Mouse (Mus musculus): ENCODE results near the gene Kif1b. TPM values are rescaled to one million over a fixed set of nuclear protein-coding genes. Genes with fewer than 3 reads are reported as not detected.
"Not testable (repeated sequence)": the region's sequence is repeated elsewhere in the genome, so short reads cannot be mapped to it uniquely, and the experiment has no call there.

Gene Kif1b
- polyA plus RNA-seq, 1 experiment from 2014 or later: 49.2 TPM

DNA sequence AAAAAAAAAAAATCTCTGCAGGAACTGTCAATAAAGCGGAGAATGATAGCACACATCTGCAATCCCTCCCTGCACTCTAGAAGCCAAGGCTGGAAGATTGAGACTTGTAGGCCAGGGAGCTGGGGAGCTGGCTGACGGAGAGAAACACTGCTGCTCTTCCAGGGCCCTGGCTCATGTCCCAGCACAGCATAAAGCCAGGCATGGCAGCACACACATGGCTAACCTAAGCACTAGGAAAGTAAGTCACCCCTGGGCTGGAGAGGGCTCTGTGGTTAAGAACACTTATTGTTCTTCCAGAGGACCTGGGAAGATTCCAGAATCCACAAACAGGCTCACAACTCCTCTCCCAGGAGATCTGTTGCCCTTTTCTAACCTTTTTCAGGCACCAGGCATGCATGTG lies 134.8 kb downstream of the Kif1b start:
- no peak overlapping the region for H3K4me3 ChIP-seq
- H3K36me3 ChIP-seq: peaks cover 7% of the 10 kb centered on the region; the same call in 1 of the 2 replicates
- no peak overlapping the region; the same call in 1 of the 2 replicates for H3K4me2 ChIP-seq (replicated peaks)
- peaks cover 10% of the 10 kb centered on the region for H3K4me1 ChIP-seq
- ATAC-seq (ENCODE audit: low FRiP score, low read depth): peak; percentile 66; the same call in 1 of the 2 replicates
- no peaks in the 10 kb centered on the region for H3K27me3 ChIP-seq
- no peaks in the 10 kb centered on the region for H3K9me3 ChIP-seq
- 67% methylated on average over 2 of the region's 2 CpGs for WGBS
- H3K27ac ChIP-seq: peak overlapping the region; percentile 59
- H3K9ac ChIP-seq: no peak overlapping the region

DNA sequence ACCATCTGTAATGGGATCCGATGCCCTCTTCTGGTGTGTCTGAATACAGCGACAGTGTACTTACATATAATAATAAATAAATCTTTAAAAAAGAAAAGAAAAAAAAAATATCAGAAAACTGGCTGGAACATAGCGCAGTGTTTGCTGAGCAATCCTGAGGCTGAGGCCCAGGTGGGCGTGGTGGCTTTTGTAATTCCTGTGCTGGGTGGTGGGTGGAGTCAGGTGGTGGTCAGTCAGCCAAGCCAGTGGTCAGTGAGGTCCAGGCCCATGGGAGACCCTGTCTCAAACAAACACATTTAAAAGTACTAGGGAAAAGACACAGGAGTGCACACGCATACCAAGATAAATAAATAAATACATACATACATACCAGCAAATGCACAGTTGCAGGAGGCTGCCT lies 135.4 kb downstream of the Kif1b start:
- no peak for ATAC-seq (ENCODE audit: low FRiP score, low read depth)
- Histone ChIP-seq H3K4me3 (no peak overlapping the region), H3K36me3 (peaks cover 7% of the 10 kb centered on the region; the same call in 1 of the 2 replicates), H3K27me3 (no peaks in the 10 kb centered on the region), H3K9me3 (no peaks in the 10 kb centered on the region), H3K9ac (no peak overlapping the region), H3K4me2 (replicated peaks) (no peak overlapping the region), H3K4me1 (peaks cover 10% of the 10 kb centered on the region), H3K27ac (peak overlapping the region; percentile 59)
- WGBS: 91% methylated on average over 5 of the region's 5 CpGs

DNA sequence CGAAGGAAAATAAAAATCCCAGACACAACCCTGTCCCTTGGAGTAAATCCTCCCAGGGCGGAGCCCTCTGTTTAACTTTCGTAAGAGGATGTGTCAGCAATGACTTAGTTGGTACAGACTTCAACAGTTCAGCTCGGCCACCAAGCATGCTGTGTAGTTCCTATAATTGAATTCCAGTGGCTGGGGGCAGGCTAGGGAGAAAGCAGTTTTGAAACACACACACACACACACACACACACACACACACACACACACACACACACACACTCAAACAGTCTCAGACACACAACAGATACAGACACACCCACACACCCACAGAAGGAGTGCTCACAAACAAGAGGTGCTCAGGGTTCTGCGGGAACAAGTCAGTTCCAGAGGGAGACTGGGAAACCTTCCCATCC lies 135.9 kb downstream of the Kif1b start:
- Histone ChIP-seq H3K4me1 (peaks cover 10% of the 10 kb centered on the region), H3K27me3 (no peaks in the 10 kb centered on the region), H3K4me2 (replicated peaks) (no peak overlapping the region), H3K27ac (no peak overlapping the region; the same call in 1 of the 2 replicates), H3K9me3 (no peaks in the 10 kb centered on the region), H3K4me3 (no peak overlapping the region), H3K36me3 (peaks cover 5% of the 10 kb centered on the region; the same call in 1 of the 2 replicates), H3K9ac (no peak overlapping the region)
- ATAC-seq (ENCODE audit: low FRiP score, low read depth): no peak
- WGBS: 74% methylated on average over 5 of the region's 5 CpGs

DNA sequence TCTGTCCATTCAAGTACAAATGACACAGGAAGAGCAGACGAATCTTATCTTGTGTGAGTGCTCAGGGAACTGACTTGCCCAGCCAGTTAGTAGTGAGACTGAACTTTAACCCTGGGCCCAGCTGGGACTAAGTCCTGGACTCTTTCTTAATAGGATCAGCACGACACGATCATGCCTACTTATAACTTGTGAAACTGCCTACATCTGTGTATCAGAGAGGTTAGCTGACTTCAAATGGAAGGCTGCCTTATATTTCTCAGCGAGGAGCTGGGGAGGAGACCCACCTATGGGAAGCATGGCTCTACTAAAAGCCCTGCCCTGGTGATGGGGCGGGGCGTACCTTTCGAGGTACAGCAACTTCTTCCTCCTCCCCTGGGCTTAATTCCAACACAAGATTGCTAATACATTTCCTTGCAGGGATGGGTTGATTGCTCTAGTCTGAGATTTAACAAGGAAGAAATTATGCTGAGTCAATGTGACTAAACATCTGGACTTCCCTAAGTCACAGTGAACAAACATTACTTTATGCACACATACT lies 137.0 kb downstream of the Kif1b start:
- Histone ChIP-seq H3K9ac (no peak overlapping the region), H3K36me3 (no peaks in the 10 kb centered on the region), H3K4me1 (peaks cover 15% of the 10 kb centered on the region), H3K4me3 (no peak overlapping the region), H3K9me3 (no peaks in the 10 kb centered on the region), H3K4me2 (replicated peaks) (no peak overlapping the region), H3K27me3 (no peaks in the 10 kb centered on the region), H3K27ac (no peak overlapping the region)
- ATAC-seq (ENCODE audit: low FRiP score, low read depth): no peak
- WGBS: 63% methylated on average over 7 of the region's 7 CpGs

DNA sequence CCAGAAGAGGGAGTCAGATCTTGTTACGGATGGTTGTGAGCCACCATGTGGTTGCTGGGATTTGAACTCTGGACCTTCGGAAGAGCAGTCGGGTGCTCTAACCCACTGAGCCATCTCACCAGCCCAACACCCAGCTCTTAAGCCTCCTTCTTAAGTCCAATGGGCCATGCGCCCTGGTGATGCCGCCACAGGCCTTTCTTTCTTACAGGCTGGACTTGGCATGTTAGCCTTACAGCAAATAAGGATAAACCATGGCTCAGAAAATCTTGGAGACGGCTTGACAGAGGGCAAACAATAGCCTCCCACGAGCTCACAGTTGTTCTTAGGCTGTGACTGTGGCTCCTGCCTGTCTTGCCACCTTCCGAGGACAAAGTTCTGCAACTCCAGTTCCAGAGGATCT lies 137.6 kb downstream of the Kif1b start:
- H3K4me1 ChIP-seq: peaks cover 20% of the 10 kb centered on the region
- not testable (repeated sequence) for H3K36me3 ChIP-seq; H3K4me3 ChIP-seq; H3K27ac ChIP-seq; H3K4me2 ChIP-seq (replicated peaks); H3K9ac ChIP-seq; H3K27me3 ChIP-seq; ATAC-seq (ENCODE audit: low FRiP score, low read depth); H3K9me3 ChIP-seq
- WGBS: 91% methylated on average over 7 of the region's 8 CpGs

DNA sequence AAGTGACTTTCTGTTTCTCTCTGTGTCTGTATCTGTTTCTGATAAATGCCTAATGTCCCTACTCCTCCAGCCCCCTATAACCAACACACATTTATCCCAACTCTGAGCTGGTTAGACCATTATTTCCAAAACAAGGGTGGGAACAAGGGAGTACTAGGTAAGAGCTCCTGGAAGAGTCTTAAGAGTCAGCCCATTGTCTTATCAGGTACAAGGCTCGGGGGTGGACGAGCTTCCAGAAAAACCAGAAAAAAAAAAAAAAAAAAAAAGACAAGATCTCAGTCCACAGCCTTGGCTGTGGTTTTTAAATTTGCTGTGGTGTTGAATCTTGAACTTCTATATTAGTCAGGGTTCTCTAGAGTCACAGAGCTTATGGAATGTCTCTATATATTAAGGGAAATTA lies 139.5 kb downstream of the Kif1b start:
- Histone ChIP-seq H3K4me2 (replicated peaks) (peak overlapping the region; percentile 89; the same call in 1 of the 2 replicates), H3K9ac (no peak overlapping the region)
- 91% methylated on average over 2 of the region's 2 CpGs for WGBS

DNA sequence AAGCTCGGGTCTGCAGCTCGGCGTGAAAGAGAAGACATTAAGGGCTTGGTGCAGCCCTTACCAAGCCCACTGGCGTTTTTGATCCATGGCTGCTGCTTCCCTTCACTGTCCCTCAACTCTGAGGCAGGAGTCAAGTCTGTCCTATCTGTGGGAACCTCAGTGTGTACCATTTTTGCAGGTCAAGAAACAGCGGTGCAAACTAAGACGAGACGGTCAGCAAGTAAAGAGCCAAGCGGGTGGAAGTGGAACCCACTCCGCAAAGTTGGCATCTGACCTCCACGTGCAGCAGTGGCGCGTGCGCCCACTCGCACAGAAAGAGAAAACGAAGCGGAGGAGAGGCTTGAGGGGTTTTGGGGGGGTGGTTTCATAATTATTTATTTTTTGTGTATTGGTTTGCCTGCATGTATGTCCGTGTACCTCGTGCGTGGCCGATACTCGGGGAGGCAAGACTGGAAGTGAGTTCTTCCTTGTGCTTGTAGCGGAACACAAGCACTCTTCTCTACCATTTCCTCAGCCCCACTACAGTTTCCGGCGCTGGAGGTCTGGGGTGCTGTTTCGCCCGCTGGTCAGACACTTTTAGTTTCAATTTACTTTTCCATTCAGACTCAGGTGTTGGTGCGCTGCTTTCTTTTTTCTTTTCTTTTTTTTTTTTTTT lies 140.4 kb downstream of the Kif1b start:
- H3K27ac ChIP-seq: peak overlapping the region; percentile 74
- peak overlapping the region; percentile 89 for H3K4me2 ChIP-seq (replicated peaks)
- no peaks in the 10 kb centered on the region for H3K27me3 ChIP-seq
- no peaks in the 10 kb centered on the region for H3K9me3 ChIP-seq
- WGBS: under 1% methylated on average over 27 of the region's 27 CpGs
- peak overlapping the region; percentile 92 for H3K4me3 ChIP-seq
- peaks cover 10% of the 10 kb centered on the region for H3K4me1 ChIP-seq
- H3K9ac ChIP-seq: peak overlapping the region; percentile 91
- peak; percentile 52 for ATAC-seq (ENCODE audit: low FRiP score, low read depth)
- peaks cover 26% of the 10 kb centered on the region for H3K36me3 ChIP-seq

More for the DNA sequence above, 139.5 kb downstream of the Kif1b start:
- H3K36me3 ChIP-seq: peaks cover 16% of the 10 kb centered on the region
- peaks cover 20% of the 10 kb centered on the region for H3K4me1 ChIP-seq
- no peak for ATAC-seq (ENCODE audit: low FRiP score, low read depth)
- H3K4me3 ChIP-seq: no peak overlapping the region
- no peaks in the 10 kb centered on the region for H3K9me3 ChIP-seq
- no peak overlapping the region for H3K27ac ChIP-seq
- H3K27me3 ChIP-seq: no peaks in the 10 kb centered on the region

DNA sequence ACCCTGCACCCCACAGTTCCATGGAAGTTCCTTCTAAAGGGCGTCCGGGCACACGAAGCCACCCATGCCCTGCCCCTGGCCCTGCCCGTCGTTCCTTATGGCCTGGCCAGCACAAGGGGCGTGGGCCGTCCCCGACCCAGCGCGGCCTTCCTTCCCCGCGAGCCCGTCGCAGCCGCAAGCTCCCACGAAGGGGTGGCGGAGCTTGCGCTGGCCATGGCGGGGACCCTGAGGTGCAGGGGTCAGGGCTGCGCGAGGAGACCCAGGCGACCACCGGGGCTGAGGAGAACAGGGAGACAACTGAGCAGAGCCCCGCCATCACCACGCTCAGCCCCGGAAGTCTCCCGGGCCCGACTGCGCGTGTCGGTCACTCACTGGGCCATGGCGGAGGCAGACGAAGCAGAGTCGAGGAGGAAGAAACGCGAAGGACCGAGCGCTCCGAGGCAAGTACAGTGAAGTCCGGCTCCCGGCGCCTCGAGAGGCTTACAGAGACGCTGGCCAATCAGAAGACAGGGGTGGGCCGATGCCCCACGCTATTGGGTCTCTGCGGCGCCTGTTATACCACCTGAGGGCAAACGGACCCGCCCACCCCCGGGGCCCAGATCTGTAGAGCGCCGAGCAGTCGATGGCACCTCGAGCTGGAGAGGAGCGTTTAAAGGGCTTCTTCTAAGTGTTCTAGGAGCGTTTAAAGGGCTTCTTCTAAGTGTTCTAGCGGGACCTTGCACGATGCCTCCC lies 141.1 kb downstream of the Kif1b start, which contains the start of gene Pgd:
TSS of gene Pgd (minus strand) at position 557 of the 732 bp plus-strand sequence.
- Histone ChIP-seq H3K4me3 (peak within 1 kb of the TSS; percentile 92), H3K4me1 (peaks cover 10% of the 10 kb centered on the region), H3K9ac (peak within 1 kb of the TSS; percentile 91), H3K27ac (peak within 1 kb of the TSS; percentile 79), H3K9me3 (no peaks in the 10 kb centered on the region), H3K4me2 (replicated peaks) (peak within 1 kb of the TSS; percentile 89), H3K36me3 (peaks cover 32% of the 10 kb centered on the region), H3K27me3 (no peaks in the 10 kb centered on the region)
- peak; percentile 99 for ATAC-seq (ENCODE audit: low FRiP score, low read depth)
- 0% methylated on average over 59 of the region's 59 CpGs for WGBS

DNA sequence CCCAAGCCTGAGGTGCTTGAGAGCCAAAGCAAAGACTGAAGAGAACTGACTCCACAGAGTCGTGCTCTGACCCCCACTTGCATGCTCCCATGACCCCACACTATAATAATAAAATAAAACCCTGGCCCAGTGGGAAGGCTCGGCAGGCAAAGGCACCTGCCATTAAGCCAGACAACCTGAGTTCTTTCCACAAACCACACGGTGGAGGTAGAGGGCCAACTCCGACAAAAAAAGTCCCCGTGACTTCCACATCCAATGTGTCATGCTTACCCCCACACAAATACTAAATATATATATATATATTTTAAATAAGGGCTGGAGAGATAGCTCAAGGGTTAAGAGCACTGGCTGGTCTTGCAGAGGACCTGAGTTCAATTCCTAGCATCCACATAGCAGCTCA lies 143.3 kb downstream of the Kif1b start:
- H3K27me3 ChIP-seq: no peaks in the 10 kb centered on the region
- H3K27ac ChIP-seq: no peak overlapping the region
- peaks cover 54% of the 10 kb centered on the region for H3K36me3 ChIP-seq
- H3K4me2 ChIP-seq (replicated peaks): no peak overlapping the region
- H3K4me3 ChIP-seq: no peak overlapping the region
- 53% methylated on average over 5 of the region's 5 CpGs for WGBS
- no peak overlapping the region for H3K9ac ChIP-seq
- ATAC-seq (ENCODE audit: low FRiP score, low read depth): no peak
- H3K4me1 ChIP-seq: peaks cover 10% of the 10 kb centered on the region
- no peaks in the 10 kb centered on the region for H3K9me3 ChIP-seq

DNA sequence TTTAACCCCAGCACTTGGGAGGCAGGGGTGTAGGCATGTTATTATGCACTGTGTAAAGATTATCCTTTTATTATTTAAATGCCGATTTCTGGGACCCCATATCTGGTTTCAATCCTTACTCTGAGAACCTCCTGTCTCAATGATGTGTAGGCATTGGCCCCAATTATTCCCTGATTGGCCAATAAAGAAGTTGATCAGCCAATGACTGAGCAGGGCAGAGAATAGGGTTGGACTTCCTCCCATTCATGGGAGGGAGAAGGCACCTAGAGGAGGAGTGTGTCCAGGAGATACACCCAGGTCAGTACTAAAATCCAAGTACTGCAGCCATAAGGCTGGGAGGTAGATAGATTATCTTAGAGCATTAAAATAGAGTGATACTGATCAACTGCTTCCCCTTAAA lies 144.3 kb downstream of the Kif1b start:
- peaks cover 64% of the 10 kb centered on the region for H3K36me3 ChIP-seq
- ATAC-seq (ENCODE audit: low FRiP score, low read depth): no peak
- 60% methylated on average over 1 of the region's 1 CpGs for WGBS

DNA sequence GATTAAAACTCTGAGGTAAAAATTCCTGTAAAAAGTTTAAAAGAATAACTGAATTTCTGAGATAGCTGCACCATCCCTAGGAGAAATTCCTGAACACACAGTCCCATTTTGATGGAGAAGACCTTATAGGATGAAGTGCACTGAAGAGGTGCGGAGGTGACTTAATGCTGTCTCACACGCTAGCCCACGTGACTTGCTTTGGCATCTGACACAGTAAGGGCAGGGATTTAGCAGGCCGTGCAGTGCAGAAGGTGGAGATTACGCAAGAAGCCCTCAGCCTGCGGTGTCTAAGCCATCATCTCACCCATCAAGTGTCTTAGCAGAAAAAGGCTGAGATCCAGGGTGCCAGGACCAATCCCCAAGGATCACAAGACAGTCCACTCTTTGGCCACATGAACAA lies 146.3 kb downstream of the Kif1b start:
- H3K4me1 ChIP-seq: peaks cover 10% of the 10 kb centered on the region
- 95% methylated on average over 6 of the region's 6 CpGs for WGBS
- H3K9ac ChIP-seq: no peak overlapping the region
- no peak overlapping the region for H3K4me3 ChIP-seq
- no peaks in the 10 kb centered on the region for H3K27me3 ChIP-seq
- H3K9me3 ChIP-seq: no peaks in the 10 kb centered on the region
- no peak overlapping the region for H3K27ac ChIP-seq
- ATAC-seq (ENCODE audit: low FRiP score, low read depth): no peak
- H3K36me3 ChIP-seq: peaks cover 84% of the 10 kb centered on the region
- H3K4me2 ChIP-seq (replicated peaks): no peak overlapping the region

More for the DNA sequence above, 144.3 kb downstream of the Kif1b start:
- no peaks in the 10 kb centered on the region for H3K27me3 ChIP-seq
- peaks cover 10% of the 10 kb centered on the region for H3K4me1 ChIP-seq
- no peak overlapping the region for H3K4me3 ChIP-seq
- H3K27ac ChIP-seq: no peak overlapping the region
- no peak overlapping the region for H3K4me2 ChIP-seq (replicated peaks)
- no peaks in the 10 kb centered on the region for H3K9me3 ChIP-seq
- H3K9ac ChIP-seq: no peak overlapping the region

DNA sequence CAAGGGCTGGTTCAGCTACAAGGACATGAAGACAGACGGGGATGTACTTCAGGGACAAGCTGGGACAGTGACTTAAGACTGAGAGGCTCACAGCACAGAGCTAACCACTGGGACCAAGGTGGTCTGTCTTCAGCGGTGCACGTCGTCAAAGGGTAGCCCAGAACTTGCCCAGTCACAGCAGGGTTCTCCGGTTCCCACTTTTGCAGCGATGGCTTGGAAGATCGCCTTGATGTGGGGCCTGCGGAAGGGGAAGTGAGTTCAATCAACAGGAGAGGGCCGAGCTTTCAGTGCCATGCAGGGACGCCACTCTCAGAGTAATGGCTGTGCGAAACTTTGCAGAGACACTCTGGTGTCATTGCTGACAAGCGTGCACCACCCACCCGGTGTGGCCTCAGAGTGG lies 147.6 kb downstream of the Kif1b start:
- H3K27me3 ChIP-seq: no peaks in the 10 kb centered on the region
- no peaks in the 10 kb centered on the region for H3K4me1 ChIP-seq
- no peak for ATAC-seq (ENCODE audit: low FRiP score, low read depth)
- H3K27ac ChIP-seq: no peak overlapping the region
- no peak overlapping the region for H3K4me3 ChIP-seq
- no peaks in the 10 kb centered on the region for H3K9me3 ChIP-seq
- H3K4me2 ChIP-seq (replicated peaks): no peak overlapping the region
- H3K9ac ChIP-seq: no peak overlapping the region
- peaks cover 96% of the 10 kb centered on the region for H3K36me3 ChIP-seq
- 90% methylated on average over 13 of the region's 13 CpGs for WGBS

All from limb, embryonic 13.5 days (tissue).